Mouse (Mus musculus): ENCODE measurements at regions not wholly inside any gene's neighbourhood (a gene's known extent, or its start where the extent isn't known, plus 50 kb on each side); places are given as distances from the start of the nearest gene placed in this dataset.
A peak's percentile ranks its signal among the peaks of the same experiment; 100 is the strongest.

- DNase-seq (ENCODE audit: low spot score), result no peak
These were observed 68.6 kb downstream of the Dad1 start for GRCm38 (mm10) chr14:54185265-54185830.

- DNase-seq (ENCODE audit: low spot score), result no peak
These were observed 70.0 kb downstream of the Dad1 start for GRCm38 (mm10) chr14:54183873-54184272.

GRCm38 (mm10) chr14:54182838-54183237, 71.1 kb downstream of the Dad1 start:
- no peak for DNase-seq (ENCODE audit: low spot score)

GRCm38 (mm10) chr14:54181306-54181705, 72.6 kb downstream of the Dad1 start:
- no peak for DNase-seq (ENCODE audit: low spot score)

GRCm38 (mm10) chr14:54180754-54181153, 73.2 kb downstream of the Dad1 start:
- DNase-seq (ENCODE audit: low spot score), result no peak

- DNase-seq (ENCODE audit: low spot score), result no peak
These were observed 73.6 kb downstream of the Dad1 start for GRCm38 (mm10) chr14:54180271-54180670.

- DNase-seq (ENCODE audit: low spot score), result no peak
These were observed 75.0 kb downstream of the Dad1 start for GRCm38 (mm10) chr14:54178856-54179255.

GRCm38 (mm10) chr14:54176469-54176868, 77.4 kb downstream of the Dad1 start:
- no peak for DNase-seq (ENCODE audit: low spot score)

GRCm38 (mm10) chr14:54175476-54175875, 78.4 kb downstream of the Dad1 start:
- DNase-seq (ENCODE audit: low spot score), result no peak

- no peak for DNase-seq (ENCODE audit: low spot score)
These were observed 80.6 kb downstream of the Dad1 start for GRCm38 (mm10) chr14:54173316-54173715.

GRCm38 (mm10) chr14:54169254-54169653, 84.7 kb downstream of the Dad1 start:
- DNase-seq (ENCODE audit: low spot score), result no peak

- DNase-seq (ENCODE audit: low spot score), result no peak
These were observed 85.4 kb downstream of the Dad1 start for GRCm38 (mm10) chr14:54168414-54168931.

GRCm38 (mm10) chr14:54166057-54166456, 87.8 kb downstream of the Dad1 start:
- no peak for DNase-seq (ENCODE audit: low spot score)

GRCm38 (mm10) chr14:54164874-54165273, 89.0 kb downstream of the Dad1 start:
- no peak for DNase-seq (ENCODE audit: low spot score)

- no peak for DNase-seq (ENCODE audit: low spot score)
These were observed 92.0 kb downstream of the Dad1 start for GRCm38 (mm10) chr14:54161916-54162315.

GRCm38 (mm10) chr14:54161206-54161605, 92.7 kb downstream of the Dad1 start:
- DNase-seq (ENCODE audit: low spot score), result no peak

- DNase-seq (ENCODE audit: low spot score), result no peak
These were observed 94.1 kb downstream of the Dad1 start for GRCm38 (mm10) chr14:54159816-54160215.

GRCm38 (mm10) chr14:54158214-54158965, 95.5 kb downstream of the Dad1 start:
- DNase-seq (ENCODE audit: low spot score), result no peak

GRCm38 (mm10) chr14:54156536-54156935, 97.4 kb downstream of the Dad1 start:
- DNase-seq (ENCODE audit: low spot score), result no peak

- peak; percentile 78 for DNase-seq (ENCODE audit: low spot score)
These were observed 101.2 kb downstream of the Dad1 start for GRCm38 (mm10) chr14:54152485-54153235.

- no peak for DNase-seq (ENCODE audit: low spot score)
These were observed 102.0 kb downstream of the Dad1 start for GRCm38 (mm10) chr14:54151921-54152320.

- DNase-seq (ENCODE audit: low spot score), result no peak
These were observed 102.6 kb downstream of the Dad1 start for GRCm38 (mm10) chr14:54151272-54151671.

- no peak for DNase-seq (ENCODE audit: low spot score)
These were observed 103.7 kb downstream of the Dad1 start for GRCm38 (mm10) chr14:54150221-54150620.

All from embryo, embryonic 10.5 days (tissue).